Mouse (Mus musculus) forebrain, embryonic 15.5 days (tissue): ENCODE data around the gene Crabp1. TPM values are rescaled to one million over a fixed set of nuclear protein-coding genes. Genes with fewer than 3 reads are reported as not detected.
A peak's percentile ranks its signal among the peaks of the same experiment; 100 is the strongest.

Experiments used
- ATAC-seq: fragments of 200-750 bp; cut with Nextera tagmentation; replicated peaks from 2 replicates; pipeline ENCODE4 v1.8.0; 2017; ENCODE audit warnings: mild to moderate bottlenecking, moderate TSS enrichment, moderate library complexity
- H3K27ac ChIP-seq: fragments of 300-500 bp; sonication (generic); replicated peaks from 2 replicates; pipeline ENCODE4 v1.5.1; 2015; ENCODE audit warnings: mild to moderate bottlenecking, inconsistent platforms
- H3K27me3 ChIP-seq: fragments of 300-500 bp; sonication (generic); 2 replicates; pipeline ENCODE4 v1.6.1; 2015; ENCODE audit warnings: inconsistent platforms
- H3K36me3 ChIP-seq: fragments of 300-500 bp; sonication (generic); 2 replicates; pipeline ENCODE4 v1.6.1; 2015; ENCODE audit warnings: mild to moderate bottlenecking, inconsistent platforms
- H3K4me1 ChIP-seq: fragments of 300-500 bp; sonication (generic); 2 replicates; pipeline ENCODE4 v1.6.1; 2015; ENCODE audit warnings: inconsistent platforms
- H3K4me2 ChIP-seq: fragments of 300-500 bp; sonication (generic); replicated peaks from 2 replicates; pipeline ENCODE4 v1.6.1; 2015; ENCODE audit warnings: mild to moderate bottlenecking, inconsistent platforms
- H3K4me3 ChIP-seq: fragments of 300-500 bp; sonication (generic); 2 replicates; pipeline ENCODE4 v1.5.1; 2015; ENCODE audit warnings: mild to moderate bottlenecking, inconsistent platforms
- H3K9ac ChIP-seq: fragments of 300-500 bp; sonication (generic); replicated peaks from 2 replicates; pipeline ENCODE4 v1.6.1; 2015; ENCODE audit warnings: mild to moderate bottlenecking, inconsistent platforms
- H3K9me3 ChIP-seq: fragments of 300-500 bp; sonication (generic); 2 replicates; pipeline ENCODE4 v1.6.1; 2016; ENCODE audit warnings: inconsistent platforms
- WGBS: fragments of 180-500 bp; shearing (Covaris S2); methylation state at CpG from one replicate; pipeline ENCODE4 v1.1.7; 2015; ENCODE audit warnings: mixed read lengths; 5-methylcytosine and 5-hydroxymethylcytosine counted together
- polyA plus RNA-seq: library from polyadenylated mRNA; unstranded; fragments of >200 nt; fragmentation: Nextera tagmentation; extraction: Ambion mirVana; gene quantifications from 2 replicates; pipeline ENCODE4 v1.2.1, GENCODE M21; 2015

Crabp1 gene
- 47.3 and 53.2 TPM in 2 replicates for polyA plus RNA-seq

DNA sequence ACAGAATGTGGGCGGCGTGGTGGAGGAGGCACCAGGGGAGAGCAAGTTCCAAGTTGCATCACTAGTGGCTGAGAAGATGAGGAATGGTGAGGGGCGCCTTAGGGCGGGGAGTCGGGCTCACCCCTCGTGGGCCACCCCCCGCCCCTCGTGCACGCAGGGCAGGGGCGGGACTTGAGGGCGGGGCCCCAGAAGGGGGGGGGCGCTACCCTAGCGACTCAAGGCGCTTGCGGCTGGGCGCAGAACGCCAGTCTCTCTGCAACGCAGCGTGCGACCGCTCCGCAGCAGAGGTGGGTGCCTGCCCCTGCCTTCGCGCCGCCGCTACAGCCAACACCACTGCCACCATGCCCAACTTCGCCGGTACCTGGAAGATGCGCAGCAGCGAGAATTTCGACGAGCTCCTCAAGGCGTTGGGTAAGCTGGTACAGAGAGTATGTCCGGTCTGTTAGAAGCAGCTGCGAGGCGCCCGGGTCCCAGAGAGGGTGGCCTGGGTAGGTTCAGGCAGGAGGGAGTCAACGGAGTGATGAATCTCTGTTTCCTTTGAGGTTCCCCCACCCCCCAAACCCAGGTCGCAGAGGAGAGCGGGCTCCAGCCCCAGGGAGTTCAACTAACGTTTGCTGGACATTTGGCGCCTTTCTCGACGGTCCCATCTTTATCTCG is at the start of gene Crabp1:
Gene Crabp1 (plus strand): TSS at position 188 of the 657 bp plus-strand sequence.
- H3K4me3 ChIP-seq, result peak within 1 kb of the TSS; percentile 38
- under 1% methylated on average over 45 of the region's 45 CpGs for WGBS
- H3K36me3 ChIP-seq, result no peaks in the 10 kb centered on the region
- peaks cover 28% of the 10 kb centered on the region for H3K4me1 ChIP-seq
- peak within 1 kb of the TSS; percentile 41 for H3K9ac ChIP-seq
- H3K27ac ChIP-seq, result no peak within 1 kb of the TSS
- ATAC-seq, result peak; percentile 66; the same call in 1 of the 2 replicates
- H3K4me2 ChIP-seq, result peak within 1 kb of the TSS; percentile 75
- H3K27me3 ChIP-seq, result peaks cover 37% of the 10 kb centered on the region
- H3K9me3 ChIP-seq, result no peaks in the 10 kb centered on the region

DNA sequence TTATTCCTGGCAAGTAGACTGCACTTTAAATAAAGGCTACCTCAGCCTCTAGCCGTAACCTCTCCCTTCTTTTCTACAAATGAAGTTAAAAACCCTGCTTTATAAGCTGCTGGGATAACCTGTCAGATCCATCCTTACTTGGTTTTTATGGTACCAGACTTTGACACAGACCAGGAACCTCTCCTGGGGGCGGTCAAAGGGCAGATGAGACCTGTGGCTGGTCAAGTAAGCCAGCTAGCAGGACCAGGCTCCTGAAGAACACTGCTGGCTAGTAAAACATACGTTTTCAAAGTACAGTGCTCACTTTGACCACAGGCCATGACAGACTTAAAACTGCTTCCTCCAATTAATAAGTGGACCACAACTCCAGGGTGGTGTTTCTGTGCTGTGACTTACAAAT is 48.8 kb upstream of the Crabp1 start:
- Histone ChIP-seq H3K4me2 (no peak overlapping the region), H3K4me1 (no peaks in the 10 kb centered on the region), H3K9me3 (no peaks in the 10 kb centered on the region), H3K27me3 (no peaks in the 10 kb centered on the region), H3K4me3 (no peak overlapping the region), H3K9ac (no peak overlapping the region), H3K27ac (no peak overlapping the region), H3K36me3 (peaks cover 76% of the 10 kb centered on the region)
- 96% methylated on average over 3 of the region's 3 CpGs for WGBS
- ATAC-seq, result no peak

DNA sequence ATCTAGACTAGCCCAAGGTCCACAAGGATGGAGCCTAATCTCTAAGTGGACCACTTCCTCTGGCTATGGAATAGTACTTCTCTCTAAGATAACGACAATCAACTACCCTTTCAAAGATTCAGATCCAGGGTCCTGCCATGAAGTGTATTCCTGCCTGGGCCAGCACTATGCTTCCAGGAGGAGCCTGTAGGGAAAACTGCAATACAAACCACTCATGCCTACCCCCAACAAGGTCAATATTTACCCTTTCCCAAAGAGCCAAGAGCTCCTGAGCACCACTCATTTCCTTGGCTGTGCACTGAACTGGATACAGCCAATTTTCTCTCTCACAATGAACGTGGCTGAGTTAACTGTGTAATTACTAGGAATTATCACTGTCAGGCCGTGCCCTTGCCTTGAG is 47.0 kb upstream of the Crabp1 start:
- Histone ChIP-seq H3K36me3 (peaks cover 73% of the 10 kb centered on the region), H3K4me2 (no peak overlapping the region), H3K27me3 (no peaks in the 10 kb centered on the region), H3K4me3 (no peak overlapping the region), H3K4me1 (no peaks in the 10 kb centered on the region), H3K9me3 (no peaks in the 10 kb centered on the region), H3K27ac (no peak overlapping the region), H3K9ac (no peak overlapping the region)
- WGBS, result 69% methylated on average over 3 of the region's 3 CpGs
- no peak for ATAC-seq

DNA sequence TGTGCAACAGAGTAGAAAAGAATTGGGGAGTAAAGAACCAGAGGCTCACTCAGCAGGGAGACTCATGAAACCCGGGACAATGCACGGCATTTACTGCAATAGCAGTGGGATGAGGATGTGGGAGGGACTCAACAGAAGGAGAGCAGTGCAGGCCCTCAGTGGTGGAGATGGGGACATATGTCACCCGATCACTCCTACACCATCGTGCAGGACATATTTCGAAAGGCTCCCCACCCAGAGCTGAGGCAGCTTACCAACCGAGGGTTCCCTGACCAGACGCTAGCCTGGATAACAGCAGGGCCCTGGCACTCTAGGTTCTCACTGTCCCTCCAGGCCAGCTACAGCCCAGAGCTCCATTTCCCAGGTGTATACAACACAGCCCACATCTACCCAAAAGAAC is 42.4 kb upstream of the Crabp1 start:
- no peak for ATAC-seq
- Histone ChIP-seq H3K4me1 (no peaks in the 10 kb centered on the region), H3K9me3 (no peaks in the 10 kb centered on the region), H3K27me3 (no peaks in the 10 kb centered on the region), H3K36me3 (peaks cover 85% of the 10 kb centered on the region), H3K4me3 (no peak overlapping the region), H3K27ac (no peak overlapping the region), H3K9ac (no peak overlapping the region), H3K4me2 (no peak overlapping the region)
- WGBS, result 81% methylated on average over 7 of the region's 7 CpGs

DNA sequence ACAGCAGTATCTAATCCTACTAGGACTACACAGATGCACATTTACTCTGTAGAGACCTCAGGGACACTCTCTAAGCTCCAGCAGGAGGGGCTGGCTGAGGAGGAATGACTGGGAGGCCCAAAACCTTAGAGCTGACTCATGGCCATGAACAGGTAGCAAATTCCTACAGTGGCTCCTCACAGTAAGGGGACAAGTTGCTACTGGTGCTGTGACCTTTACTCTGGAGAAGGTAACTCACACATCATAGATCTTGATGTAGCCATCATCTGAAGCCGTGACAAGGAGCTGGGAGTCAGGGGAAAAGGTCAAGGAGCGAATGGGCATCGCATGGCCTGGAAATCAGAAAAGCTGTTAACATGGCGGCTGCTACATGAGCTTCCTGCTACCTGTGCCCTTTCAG is 42.0 kb upstream of the Crabp1 start:
- Histone ChIP-seq H3K9me3 (no peaks in the 10 kb centered on the region), H3K27me3 (no peaks in the 10 kb centered on the region), H3K9ac (no peak overlapping the region), H3K4me2 (no peak overlapping the region), H3K27ac (no peak overlapping the region), H3K4me1 (no peaks in the 10 kb centered on the region), H3K4me3 (no peak overlapping the region), H3K36me3 (peaks cover 88% of the 10 kb centered on the region)
- 96% methylated on average over 4 of the region's 4 CpGs for WGBS
- no peak for ATAC-seq

DNA sequence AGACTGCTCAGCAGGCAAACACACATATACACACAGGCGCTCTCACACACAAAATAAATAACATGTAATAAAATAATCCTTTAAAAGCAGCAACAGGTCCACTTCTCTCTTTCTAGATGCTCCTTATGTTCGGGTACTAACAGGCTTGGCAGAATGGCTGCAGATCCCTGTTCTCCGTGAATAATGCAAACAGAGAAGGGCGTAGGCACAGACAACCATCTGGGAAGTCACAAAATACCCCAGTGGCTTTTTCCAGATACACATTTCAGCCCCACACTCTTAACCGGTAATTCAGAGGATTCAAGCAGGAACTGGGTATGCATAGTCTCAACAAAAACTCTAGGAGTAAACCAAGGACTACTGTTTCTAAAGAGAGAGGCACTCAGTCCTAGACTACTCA is 38.2 kb upstream of the Crabp1 start:
- Histone ChIP-seq H3K4me1 (no peaks in the 10 kb centered on the region), H3K4me2 (no peak overlapping the region), H3K27me3 (no peaks in the 10 kb centered on the region), H3K36me3 (peaks cover 82% of the 10 kb centered on the region), H3K27ac (no peak overlapping the region), H3K4me3 (no peak overlapping the region), H3K9me3 (no peaks in the 10 kb centered on the region), H3K9ac (no peak overlapping the region)
- ATAC-seq, result no peak
- WGBS, result 90% methylated on average over 5 of the region's 5 CpGs

DNA sequence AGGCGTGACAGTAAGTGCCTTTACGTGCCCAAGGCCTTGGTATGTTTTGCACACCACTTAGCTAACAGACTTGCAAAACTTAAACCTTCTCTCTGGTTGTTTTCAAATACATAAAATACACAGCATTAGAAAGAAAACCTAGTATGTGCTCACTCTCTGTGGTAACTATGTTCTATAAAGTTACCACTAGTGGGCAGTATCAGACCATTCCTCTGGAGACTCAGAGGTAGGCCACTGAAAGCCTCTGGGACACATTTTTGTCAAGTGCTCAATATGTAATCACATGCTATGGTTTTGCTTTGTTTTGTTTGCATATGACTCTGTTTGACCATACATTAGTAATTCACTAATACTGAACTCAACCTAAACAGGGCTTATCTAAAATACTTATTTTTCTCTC is 32.4 kb upstream of the Crabp1 start:
- H3K27ac ChIP-seq, result no peak overlapping the region
- H3K27me3 ChIP-seq, result no peaks in the 10 kb centered on the region
- no peak overlapping the region for H3K4me2 ChIP-seq
- peaks cover 28% of the 10 kb centered on the region for H3K36me3 ChIP-seq
- WGBS, result 89% methylated on average over 2 of the region's 2 CpGs
- no peak for ATAC-seq
- no peak overlapping the region for H3K4me3 ChIP-seq
- H3K4me1 ChIP-seq, result peaks cover 21% of the 10 kb centered on the region
- no peak overlapping the region for H3K9ac ChIP-seq
- H3K9me3 ChIP-seq, result no peaks in the 10 kb centered on the region

DNA sequence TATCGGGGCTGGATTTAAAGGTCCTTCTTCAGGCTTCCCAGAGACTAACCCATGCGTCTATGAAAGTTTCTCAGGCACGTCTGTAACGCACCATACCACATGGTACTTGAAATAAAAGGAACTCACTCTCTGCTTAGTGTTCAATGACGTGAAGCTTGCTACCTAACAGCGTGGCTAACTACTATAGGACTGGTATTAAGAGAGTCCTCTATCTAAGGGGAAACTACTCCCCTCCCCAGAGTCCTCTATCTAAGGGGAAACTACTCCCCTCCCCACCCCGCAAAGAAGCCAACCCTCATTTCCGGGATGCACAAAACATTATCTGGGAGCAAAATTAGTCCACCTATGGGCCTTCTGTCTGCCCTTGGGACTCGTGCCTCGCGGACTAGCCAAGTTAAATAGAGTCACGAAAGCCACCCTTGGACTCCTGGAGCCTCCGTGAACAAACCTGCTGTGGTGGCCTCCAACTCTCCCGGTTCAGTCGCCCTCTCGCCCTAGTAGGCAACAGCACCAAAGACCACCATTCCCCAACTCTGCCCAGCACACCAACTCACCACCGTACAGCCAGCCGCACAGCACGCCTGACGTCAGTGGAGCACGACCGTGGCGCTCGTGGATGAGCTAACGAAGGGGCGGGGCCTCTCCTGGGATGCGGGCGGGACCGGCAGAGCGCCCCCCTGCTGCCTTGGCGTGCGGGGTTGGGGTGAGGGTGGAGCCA is 30.5 kb upstream of the Crabp1 start, which contains the start of gene Wdr61:
Gene Wdr61 (minus strand): TSS at position 599 of the 718 bp plus-strand sequence.
- H3K9ac ChIP-seq, result peak within 1 kb of the TSS; percentile 66
- peaks cover 21% of the 10 kb centered on the region for H3K4me1 ChIP-seq
- ATAC-seq, result peak; percentile 98
- H3K36me3 ChIP-seq, result peaks cover 9% of the 10 kb centered on the region; the same call in 1 of the 2 replicates
- peak within 1 kb of the TSS; percentile 57 for H3K27ac ChIP-seq
- no peaks in the 10 kb centered on the region for H3K27me3 ChIP-seq
- H3K9me3 ChIP-seq, result no peaks in the 10 kb centered on the region
- peak within 1 kb of the TSS; percentile 73 for H3K4me2 ChIP-seq
- peak within 1 kb of the TSS; percentile 64 for H3K4me3 ChIP-seq
- WGBS, result 2% methylated on average over 31 of the region's 32 CpGs

DNA sequence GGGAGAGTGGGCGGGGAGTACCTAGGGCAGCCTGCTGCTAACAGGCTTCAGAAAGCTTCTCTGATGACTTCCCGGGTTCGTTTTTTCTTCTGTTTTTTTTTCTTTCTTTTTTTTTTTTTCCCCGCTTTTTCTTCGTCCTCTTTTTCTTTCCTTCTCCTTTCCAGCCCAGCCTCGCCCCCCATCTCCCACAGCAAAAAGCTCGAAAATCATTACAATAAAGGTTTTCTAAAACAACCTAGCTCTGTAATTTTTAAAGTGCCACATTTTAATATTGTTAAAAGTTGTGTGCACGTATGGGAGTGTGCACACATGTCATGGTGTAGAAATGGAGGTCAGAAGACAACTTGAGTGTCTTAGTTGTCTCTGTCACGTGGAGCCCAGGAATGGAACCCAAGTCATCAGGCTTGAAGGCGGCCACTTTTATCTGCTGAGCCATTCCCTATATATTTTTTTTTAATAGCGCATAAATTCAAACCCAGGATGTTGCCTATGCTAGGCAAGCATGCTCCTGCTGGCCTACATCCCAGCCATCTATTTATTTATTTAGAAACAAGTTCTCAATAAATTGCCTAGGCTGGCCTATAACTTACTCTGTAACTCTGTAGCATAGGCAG is 29.8 kb upstream of the Crabp1 start:
- peak overlapping the region; percentile 66 for H3K9ac ChIP-seq
- peaks cover 21% of the 10 kb centered on the region for H3K4me1 ChIP-seq
- H3K36me3 ChIP-seq, result peaks cover 2% of the 10 kb centered on the region; the same call in 1 of the 2 replicates
- no peaks in the 10 kb centered on the region for H3K27me3 ChIP-seq
- peak overlapping the region; percentile 73 for H3K4me2 ChIP-seq
- ATAC-seq, result no peak
- H3K4me3 ChIP-seq, result peak overlapping the region; percentile 64
- WGBS, result 20% methylated on average over 11 of the region's 11 CpGs
- peak overlapping the region; percentile 57 for H3K27ac ChIP-seq
- H3K9me3 ChIP-seq, result no peaks in the 10 kb centered on the region

DNA sequence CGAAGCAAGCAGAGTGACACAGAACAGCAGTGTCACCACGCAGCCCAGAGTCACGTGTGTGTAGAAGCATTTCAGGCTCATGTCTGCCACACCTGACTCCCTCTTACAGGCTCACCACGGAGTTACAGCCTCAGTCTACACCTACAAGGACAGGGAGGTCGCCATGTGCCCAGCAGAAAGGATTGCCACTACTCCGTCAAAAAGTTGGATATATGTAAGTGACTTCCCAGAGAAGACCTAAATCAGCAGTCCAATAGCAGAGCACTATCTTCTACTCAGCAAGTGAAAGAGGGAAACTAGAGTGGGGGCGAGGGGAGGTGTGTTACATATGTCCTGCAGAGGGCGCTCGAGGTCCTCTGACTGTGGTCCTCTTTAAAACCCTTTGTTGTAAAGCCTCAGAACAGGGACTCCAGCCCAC is 28.3 kb upstream of the Crabp1 start:
- 17% methylated on average over 9 of the region's 9 CpGs for WGBS
- Histone ChIP-seq H3K9ac (no peak overlapping the region), H3K27ac (no peak overlapping the region), H3K4me1 (peaks cover 21% of the 10 kb centered on the region), H3K36me3 (no peaks in the 10 kb centered on the region), H3K4me3 (no peak overlapping the region), H3K27me3 (no peaks in the 10 kb centered on the region), H3K9me3 (no peaks in the 10 kb centered on the region), H3K4me2 (no peak overlapping the region)
- ATAC-seq, result no peak

DNA sequence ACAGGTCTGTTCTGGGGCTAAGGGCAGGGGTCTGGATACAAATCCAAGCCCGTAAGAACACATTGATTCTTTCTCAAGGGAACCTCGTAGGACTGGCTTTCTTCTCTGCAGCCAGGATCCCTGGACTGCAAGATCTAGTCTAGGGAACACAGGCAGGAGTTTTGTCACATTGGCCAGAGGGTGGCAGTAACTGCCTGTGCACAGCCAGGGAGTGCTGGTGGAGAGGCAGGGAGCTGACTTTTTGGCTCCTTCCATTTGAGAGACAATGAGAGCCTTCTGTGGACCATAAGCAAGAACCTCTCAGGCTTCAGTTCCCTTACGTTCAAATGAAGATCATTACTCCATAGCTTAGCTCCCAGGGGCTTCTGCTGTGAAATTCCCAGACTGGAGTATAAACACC is 26.2 kb upstream of the Crabp1 start:
- Histone ChIP-seq H3K4me1 (peaks cover 11% of the 10 kb centered on the region), H3K9ac (no peak overlapping the region), H3K4me2 (no peak overlapping the region), H3K36me3 (no peaks in the 10 kb centered on the region), H3K9me3 (no peaks in the 10 kb centered on the region), H3K27me3 (no peaks in the 10 kb centered on the region), H3K4me3 (no peak overlapping the region), H3K27ac (no peak overlapping the region)
- ATAC-seq, result no peak
- WGBS, result 38% methylated on average over 3 of the region's 3 CpGs

DNA sequence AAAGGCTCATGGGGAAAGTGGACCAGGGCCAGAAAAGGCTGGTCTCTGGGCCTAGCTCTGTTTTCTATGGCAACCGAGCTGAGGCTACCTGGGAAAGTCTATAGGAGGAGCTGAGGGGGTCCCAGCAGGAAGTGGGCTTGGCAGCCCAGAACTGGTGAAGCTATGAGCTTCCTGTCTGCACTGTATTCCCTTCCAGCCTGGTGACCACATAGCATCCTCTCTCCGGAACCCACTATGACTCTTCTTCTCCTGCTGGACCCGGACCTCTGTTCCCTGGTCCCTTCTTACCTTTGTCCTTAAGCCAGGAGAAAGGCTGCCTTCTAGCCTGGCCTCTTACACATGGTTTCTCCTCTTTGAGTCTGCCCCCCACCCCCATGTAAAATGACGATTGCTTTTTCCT is 20.7 kb upstream of the Crabp1 start:
- H3K27ac ChIP-seq, result no peak overlapping the region
- no peak overlapping the region for H3K9ac ChIP-seq
- no peaks in the 10 kb centered on the region for H3K9me3 ChIP-seq
- H3K36me3 ChIP-seq, result no peaks in the 10 kb centered on the region
- WGBS, result 84% methylated on average over 4 of the region's 4 CpGs
- H3K4me1 ChIP-seq, result 0 out of 2 replicates have a peak, but pooled peaks cover 3% of the 10 kb centered on the region
- no peaks in the 10 kb centered on the region for H3K27me3 ChIP-seq
- no peak for ATAC-seq
- no peak overlapping the region for H3K4me2 ChIP-seq
- H3K4me3 ChIP-seq, result no peak overlapping the region
